Mouse (Mus musculus) myocyte (in vitro differentiated cells): ENCODE data around the gene Zfp52.

ENCODE experiments used
- E2F4 ChIP-seq: IDR thresholded peaks from one replicate; pipeline ENCODE4 v1.6.1; 2011; ENCODE audit warnings: mild to moderate bottlenecking, control low read depth, moderate library complexity; ENCODE audit not compliant: insufficient read depth
- USF1 ChIP-seq: IDR thresholded peaks from one replicate; pipeline ENCODE4 v1.6.1; 2011; ENCODE audit warnings: low read depth, mild to moderate bottlenecking, control low read depth, moderate library complexity

- TF ChIP-seq USF1 (no peak), E2F4 (no peak)
Measured at GRCm38 (mm10) chr17:21535096-21536001, at the start of gene Zfp52.
